8 mouse cellular contexts compared by ENCODE assay signal in the genomic region with DNA sequence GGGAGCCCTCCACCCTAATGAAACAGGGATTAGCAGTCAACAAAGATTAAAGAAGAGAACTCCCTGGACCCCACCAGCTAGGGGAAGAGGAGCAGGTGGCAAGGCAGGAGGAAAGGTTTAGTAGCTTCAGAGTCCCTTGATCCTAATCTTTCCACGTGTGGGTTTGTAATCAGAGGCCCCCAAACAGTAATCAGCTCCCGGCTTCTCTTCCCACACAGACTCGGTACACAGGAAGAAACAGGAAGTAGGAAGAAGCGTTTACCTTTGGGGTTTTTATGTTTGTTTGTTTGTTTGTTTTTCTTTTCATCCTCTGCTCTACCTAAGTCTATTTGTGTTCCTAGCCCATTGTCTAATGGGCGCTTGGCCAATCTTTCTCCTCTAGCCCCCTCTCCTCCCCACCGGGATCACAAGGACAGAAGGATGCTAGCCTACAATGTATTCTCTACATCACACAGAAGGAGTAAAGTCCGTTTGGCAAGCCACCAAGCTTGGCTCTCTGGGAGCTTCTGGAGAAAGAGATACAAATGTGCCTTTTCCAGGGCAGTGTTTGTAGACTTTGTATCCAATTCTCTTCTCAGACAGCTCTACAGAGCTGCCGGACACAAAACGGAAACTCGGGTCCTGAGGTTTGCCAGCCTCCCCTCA.
A peak's percentile ranks its signal among the peaks of the same experiment; 100 is the strongest.
DNase-seq lines count a peak whose midpoint lies in the region; ATAC-seq and TF ChIP-seq lines count a peak whose summit lies in the region.

No protein-coding gene starts in this region.

- H3K9me3 ChIP-seq in hindbrain, embryonic 14.5 days (ENCODE audit: control insufficient read depth, low read length) = no peaks in the 10 kb centered on the region
- H3K9me3 ChIP-seq in hindbrain, embryonic 10.5 days = no peaks in the 10 kb centered on the region
- no peaks in the 10 kb centered on the region for H3K9me3 ChIP-seq in kidney, postnatal 0 days (replicated peaks; ENCODE audit: low read length)
- H3K9me3 ChIP-seq in hindbrain, embryonic 13.5 days = no peaks in the 10 kb centered on the region

- peak; percentile 37 for DNase-seq in hindbrain, embryonic 14.5 days (ENCODE audit: low spot score)
- no peak for DNase-seq in hindbrain, embryonic 10.5 days (ENCODE audit: low spot score)
- DNase-seq in urinary bladder, postnatal 14 days (ENCODE audit: low spot score) = peak; percentile 44
- DNase-seq in urinary bladder, postnatal 25 days (ENCODE audit: low spot score) = no peak
- peak; percentile 60 for DNase-seq in kidney, postnatal 0 days (ENCODE audit: low spot score)
- DNase-seq in testis, postnatal 14 days (ENCODE audit: low spot score) = peak; percentile 85
- DNase-seq in Muller cell, postnatal 12 days (ENCODE audit: inconsistent ontology term) = no peak

- no peak overlapping the region for H3K27ac ChIP-seq in hindbrain, embryonic 14.5 days
- H3K27ac ChIP-seq in hindbrain, embryonic 10.5 days = no peak overlapping the region
- peak overlapping the region; percentile 76; the same call in 1 of the 2 replicates for H3K27ac ChIP-seq in kidney, postnatal 0 days
- no peak overlapping the region for H3K27ac ChIP-seq in hindbrain, embryonic 13.5 days

- ATAC-seq in hindbrain, embryonic 14.5 days (ENCODE audit: low FRiP score) = no peak
- ATAC-seq in kidney, postnatal 0 days (replicated peaks; ENCODE audit: low FRiP score, low read depth) = peak; percentile 40; the same call in 1 of the 2 replicates
- no peak for ATAC-seq in hindbrain, embryonic 13.5 days (ENCODE audit: low FRiP score)

- H3K9ac ChIP-seq in hindbrain, embryonic 14.5 days = no peak overlapping the region
- H3K9ac ChIP-seq in kidney, postnatal 0 days (ENCODE audit: low read depth, low read length) = no peak overlapping the region
- no peak overlapping the region for H3K9ac ChIP-seq in hindbrain, embryonic 13.5 days

- no peaks in the 10 kb centered on the region for H3K27me3 ChIP-seq in hindbrain, embryonic 14.5 days (ENCODE audit: control insufficient read depth, insufficient read depth, low read length)
- H3K27me3 ChIP-seq in hindbrain, embryonic 10.5 days (ENCODE audit: insufficient read depth, poor library complexity, severe bottlenecking) = peaks cover 25% of the 10 kb centered on the region
- no peaks in the 10 kb centered on the region for H3K27me3 ChIP-seq in kidney, postnatal 0 days (ENCODE audit: insufficient read depth, low read length)
- peaks cover 11% of the 10 kb centered on the region; the same call in 1 of the 2 replicates for H3K27me3 ChIP-seq in hindbrain, embryonic 13.5 days

- H3K4me1 ChIP-seq in hindbrain, embryonic 14.5 days (replicated peaks; ENCODE audit: control insufficient read depth, insufficient read depth, low read length) = peaks cover 5% of the 10 kb centered on the region; the same call in 1 of the 2 replicates
- peaks cover 16% of the 10 kb centered on the region for H3K4me1 ChIP-seq in hindbrain, embryonic 10.5 days (replicated peaks)
- 0 out of 2 replicates have a peak, but pooled peaks cover 6% of the 10 kb centered on the region for H3K4me1 ChIP-seq in kidney, postnatal 0 days (replicated peaks; ENCODE audit: insufficient read depth, low read length)
- H3K4me1 ChIP-seq in hindbrain, embryonic 13.5 days (replicated peaks) = peaks cover 17% of the 10 kb centered on the region

- no peak for TF ChIP-seq CTCF in kidney, postnatal 0 days (IDR thresholded peaks at IDR 0.05; ENCODE audit: low read depth)

- 69% methylated on average over 10 of the region's 10 CpGs for WGBS in hindbrain, embryonic 14.5 days
- 82% methylated on average over 10 of the region's 10 CpGs for WGBS in hindbrain, embryonic 10.5 days
- 53% methylated on average over 10 of the region's 10 CpGs for WGBS in kidney, postnatal 0 days
- 74% methylated on average over 10 of the region's 10 CpGs for WGBS in hindbrain, embryonic 13.5 days

- no peak overlapping the region for H3K4me3 ChIP-seq in hindbrain, embryonic 14.5 days (replicated peaks; ENCODE audit: low read length)
- no peak overlapping the region for H3K4me3 ChIP-seq in hindbrain, embryonic 10.5 days
- no peak overlapping the region for H3K4me3 ChIP-seq in kidney, postnatal 0 days (replicated peaks; ENCODE audit: low read depth, low read length)
- H3K4me3 ChIP-seq in hindbrain, embryonic 13.5 days = no peak overlapping the region

- no peaks in the 10 kb centered on the region for H3K36me3 ChIP-seq in hindbrain, embryonic 14.5 days (replicated peaks; ENCODE audit: control insufficient read depth, insufficient read depth)
- H3K36me3 ChIP-seq in hindbrain, embryonic 10.5 days = no peaks in the 10 kb centered on the region
- no peaks in the 10 kb centered on the region for H3K36me3 ChIP-seq in kidney, postnatal 0 days (ENCODE audit: insufficient read depth, low read length)
- no peaks in the 10 kb centered on the region for H3K36me3 ChIP-seq in hindbrain, embryonic 13.5 days

- H3K4me2 ChIP-seq in hindbrain, embryonic 14.5 days (replicated peaks) = no peak overlapping the region
- H3K4me2 ChIP-seq in kidney, postnatal 0 days (ENCODE audit: low read length) = no peak overlapping the region
- H3K4me2 ChIP-seq in hindbrain, embryonic 13.5 days = no peak overlapping the region

Comparison
In these comparisons a context has a peak if more than half of its experiments do, and no peak if none do; other contexts are left out.
1. DNase-seq: peak in hindbrain, embryonic 14.5 days (single experiment), urinary bladder, postnatal 14 days (single experiment), kidney, postnatal 0 days (single experiment) and testis, postnatal 14 days (single experiment); none in hindbrain, embryonic 10.5 days (single experiment), urinary bladder, postnatal 25 days (single experiment) and Muller cell, postnatal 12 days (single experiment).